7 mouse cellular contexts compared by ENCODE assay signal in genomic region chr7:105809836-105810235, GRCm38 (mm10). TPM values are rescaled to one million over a fixed set of nuclear protein-coding genes. Genes with fewer than 3 reads are reported as not detected.
A peak's percentile ranks its signal among the peaks of the same experiment; 100 is the strongest.
DNase-seq lines count a peak whose midpoint lies in the region; ATAC-seq and TF ChIP-seq lines count a peak whose summit lies in the region.

No protein-coding gene starts in this region.

- no peak overlapping the region for H3K27ac ChIP-seq in liver, adult 2 months (replicated peaks; ENCODE audit: insufficient read depth, low read depth, low read length)
- H3K27ac ChIP-seq in embryonic facial prominence, embryonic 11.5 days (replicated peaks; ENCODE audit: low read depth, low read length): no peak overlapping the region
- H3K27ac ChIP-seq in intestine, embryonic 14.5 days (ENCODE audit: low read depth): no peak overlapping the region
- H3K27ac ChIP-seq in neural tube, embryonic 14.5 days (ENCODE audit: low read depth, low read length): no peak overlapping the region

- H3K9me3 ChIP-seq in embryonic facial prominence, embryonic 11.5 days (replicated peaks; ENCODE audit: control insufficient read depth, low read length): no peaks in the 10 kb centered on the region
- no peaks in the 10 kb centered on the region for H3K9me3 ChIP-seq in intestine, embryonic 14.5 days (ENCODE audit: control insufficient read depth, low read length)
- no peaks in the 10 kb centered on the region for H3K9me3 ChIP-seq in neural tube, embryonic 14.5 days (ENCODE audit: control insufficient read depth, low read length)

- no peak for DNase-seq in liver, adult 2 months (ENCODE audit: extremely low read depth, low read depth, low spot score)
- no peak for DNase-seq in liver
- no peak for DNase-seq in embryonic facial prominence, embryonic 11.5 days (ENCODE audit: low spot score)
- no peak for DNase-seq in intestine, embryonic 14.5 days (ENCODE audit: low spot score)
- DNase-seq in left cerebral cortex, adult 11 months (ENCODE audit: low spot score): no peak
- DNase-seq in embryo, embryonic 11 days: no peak

- H3K9ac ChIP-seq in liver, adult 2 months (ENCODE audit: low read depth, low read length): no peak overlapping the region; the same call in 1 of the 2 replicates
- peak overlapping the region; percentile 69 for H3K9ac ChIP-seq in embryonic facial prominence, embryonic 11.5 days (replicated peaks; ENCODE audit: low read length)
- peak overlapping the region; percentile 81 for H3K9ac ChIP-seq in intestine, embryonic 14.5 days (ENCODE audit: low read length)
- H3K9ac ChIP-seq in neural tube, embryonic 14.5 days (replicated peaks; ENCODE audit: low read depth, low read length): peak overlapping the region; percentile 76; the same call in 1 of the 2 replicates

- ATAC-seq in embryonic facial prominence, embryonic 11.5 days (replicated peaks; ENCODE audit: insufficient number of reproducible peaks, low FRiP score, low TSS enrichment, low read depth): no peak
- ATAC-seq in intestine, embryonic 14.5 days (replicated peaks; ENCODE audit: low FRiP score, low TSS enrichment, low read depth): no peak
- no peak for ATAC-seq in neural tube, embryonic 14.5 days (ENCODE audit: low read depth)

- H3K4me3 ChIP-seq in liver, adult 2 months (ENCODE audit: insufficient read depth, low read depth, low read length): peak overlapping the region; percentile 82; the same call in 1 of the 2 replicates
- peak overlapping the region; percentile 57 for H3K4me3 ChIP-seq in embryonic facial prominence, embryonic 11.5 days (ENCODE audit: low read depth, low read length)
- H3K4me3 ChIP-seq in intestine, embryonic 14.5 days (ENCODE audit: low read depth, low read length): peak overlapping the region; percentile 69
- H3K4me3 ChIP-seq in neural tube, embryonic 14.5 days (ENCODE audit: low read depth, low read length): peak overlapping the region; percentile 76

- H3K4me1 ChIP-seq in liver, adult 2 months (ENCODE audit: control insufficient read depth, insufficient read depth, low read length): peaks cover 12% of the 10 kb centered on the region
- H3K4me1 ChIP-seq in embryonic facial prominence, embryonic 11.5 days (ENCODE audit: control insufficient read depth, insufficient read depth, low read length): peaks cover 3% of the 10 kb centered on the region; the same call in 1 of the 2 replicates
- peaks cover 7% of the 10 kb centered on the region; the same call in 1 of the 2 replicates for H3K4me1 ChIP-seq in intestine, embryonic 14.5 days (replicated peaks; ENCODE audit: control insufficient read depth, insufficient read depth, low read length)
- H3K4me1 ChIP-seq in neural tube, embryonic 14.5 days (ENCODE audit: control insufficient read depth, insufficient read depth, low read length): peaks cover 5% of the 10 kb centered on the region; the same call in 1 of the 2 replicates

- TF ChIP-seq CTCF in liver, adult 2 months (IDR thresholded peaks at IDR 0.05; ENCODE audit: low read depth, low read length): no peak

- TF ChIP-seq POLR2A in liver, adult 2 months (IDR thresholded peaks at IDR 0.05; ENCODE audit: extremely low read depth, insufficient read depth, low read length): no peak

- no peaks in the 10 kb centered on the region for H3K27me3 ChIP-seq in liver, adult 2 months (ENCODE audit: control insufficient read depth, insufficient read depth, low read length)
- no peaks in the 10 kb centered on the region for H3K27me3 ChIP-seq in embryonic facial prominence, embryonic 11.5 days (ENCODE audit: control insufficient read depth, insufficient read depth, low read length)
- no peaks in the 10 kb centered on the region for H3K27me3 ChIP-seq in intestine, embryonic 14.5 days (replicated peaks; ENCODE audit: control insufficient read depth, insufficient read depth, low read length)
- no peaks in the 10 kb centered on the region for H3K27me3 ChIP-seq in neural tube, embryonic 14.5 days (ENCODE audit: control insufficient read depth, insufficient read depth, low read length)

- peak overlapping the region; percentile 67 for H3K4me2 ChIP-seq in embryonic facial prominence, embryonic 11.5 days (ENCODE audit: low read depth, low read length)
- H3K4me2 ChIP-seq in intestine, embryonic 14.5 days (ENCODE audit: low read length): peak overlapping the region; percentile 53
- H3K4me2 ChIP-seq in neural tube, embryonic 14.5 days (ENCODE audit: low read depth, low read length): peak overlapping the region; percentile 55

- H3K36me3 ChIP-seq in liver, adult 2 months (ENCODE audit: control insufficient read depth, insufficient read depth, low read length): peaks cover 6% of the 10 kb centered on the region; the same call in 1 of the 2 replicates
- H3K36me3 ChIP-seq in embryonic facial prominence, embryonic 11.5 days (replicated peaks; ENCODE audit: control insufficient read depth, insufficient read depth, low read depth, low read length): peaks cover 10% of the 10 kb centered on the region; the same call in 1 of the 2 replicates
- H3K36me3 ChIP-seq in intestine, embryonic 14.5 days (ENCODE audit: control insufficient read depth, insufficient read depth, low read length): peaks cover 26% of the 10 kb centered on the region
- H3K36me3 ChIP-seq in neural tube, embryonic 14.5 days (ENCODE audit: control insufficient read depth, insufficient read depth, low read length): no peaks in the 10 kb centered on the region; the same call in 1 of the 2 replicates

- peaks cover 6% of the 10 kb centered on the region; the same call in 1 of the 2 replicates for H3K79me2 ChIP-seq in liver, adult 2 months (ENCODE audit: control insufficient read depth, insufficient read depth, low read length)

- WGBS in liver, adult 2 months: 67% methylated on average over 7 of the region's 7 CpGs
- WGBS in embryonic facial prominence, embryonic 11.5 days: 89% methylated on average over 7 of the region's 7 CpGs
- WGBS in intestine, embryonic 14.5 days: 88% methylated on average over 7 of the region's 7 CpGs
- 88% methylated on average over 7 of the region's 7 CpGs for WGBS in neural tube, embryonic 14.5 days

RNA-seq across cellular contexts. Expression of gene Mrpl17, which starts 1.1 kb away (rescaled TPM):
- 109 and 118 TPM in 2 replicates for total RNA-seq in liver, adult 2 months (2014; rRNA removed)
- 207 and 261 TPM in 2 replicates for polyA plus RNA-seq in liver, adult 2 months (2012; rRNA removed)
- 294 and 319 TPM in 2 replicates for polyA plus RNA-seq in embryonic facial prominence, embryonic 11.5 days (2014; fragmentation: Nextera tagmentation; extraction: Ambion mirVana)
- 379 and 393 TPM in 2 replicates for polyA plus RNA-seq in intestine, embryonic 14.5 days (2014; fragmentation: Nextera tagmentation; extraction: Ambion mirVana)
- 186 and 212 TPM in 2 replicates for polyA plus RNA-seq in neural tube, embryonic 14.5 days (2014; fragmentation: Nextera tagmentation; extraction: Ambion mirVana)

RNA-seq across cellular contexts. Expression of gene Dchs1, which starts 22.4 kb away (rescaled TPM):
- total RNA-seq in liver, adult 2 months (2014; rRNA removed): 1.4 and 2.7 TPM in 2 replicates
- polyA plus RNA-seq in liver, adult 2 months (2012; rRNA removed): 1.1 TPM in 2 replicates
- polyA plus RNA-seq in embryonic facial prominence, embryonic 11.5 days (2014; fragmentation: Nextera tagmentation; extraction: Ambion mirVana): 18.5 and 19.3 TPM in 2 replicates
- polyA plus RNA-seq in intestine, embryonic 14.5 days (2014; fragmentation: Nextera tagmentation; extraction: Ambion mirVana): 17.5 and 18.7 TPM in 2 replicates
- polyA plus RNA-seq in neural tube, embryonic 14.5 days (2014; fragmentation: Nextera tagmentation; extraction: Ambion mirVana): 20.7 and 20.8 TPM in 2 replicates

RNA-seq across cellular contexts. Expression of gene Tpp1, which starts 57.8 kb away (rescaled TPM):
- 27.4 and 43.8 TPM in 2 replicates for total RNA-seq in liver, adult 2 months (2014; rRNA removed)
- 95.3 and 124 TPM in 2 replicates for polyA plus RNA-seq in liver, adult 2 months (2012; rRNA removed)
- 38.1 and 42.6 TPM in 2 replicates for polyA plus RNA-seq in embryonic facial prominence, embryonic 11.5 days (2014; fragmentation: Nextera tagmentation; extraction: Ambion mirVana)
- 74.1 and 85.8 TPM in 2 replicates for polyA plus RNA-seq in intestine, embryonic 14.5 days (2014; fragmentation: Nextera tagmentation; extraction: Ambion mirVana)
- polyA plus RNA-seq in neural tube, embryonic 14.5 days (2014; fragmentation: Nextera tagmentation; extraction: Ambion mirVana): 39.2 and 52.7 TPM in 2 replicates
